Comparison of ENCODE assay signal across 8 mouse cellular contexts in the genomic region with DNA sequence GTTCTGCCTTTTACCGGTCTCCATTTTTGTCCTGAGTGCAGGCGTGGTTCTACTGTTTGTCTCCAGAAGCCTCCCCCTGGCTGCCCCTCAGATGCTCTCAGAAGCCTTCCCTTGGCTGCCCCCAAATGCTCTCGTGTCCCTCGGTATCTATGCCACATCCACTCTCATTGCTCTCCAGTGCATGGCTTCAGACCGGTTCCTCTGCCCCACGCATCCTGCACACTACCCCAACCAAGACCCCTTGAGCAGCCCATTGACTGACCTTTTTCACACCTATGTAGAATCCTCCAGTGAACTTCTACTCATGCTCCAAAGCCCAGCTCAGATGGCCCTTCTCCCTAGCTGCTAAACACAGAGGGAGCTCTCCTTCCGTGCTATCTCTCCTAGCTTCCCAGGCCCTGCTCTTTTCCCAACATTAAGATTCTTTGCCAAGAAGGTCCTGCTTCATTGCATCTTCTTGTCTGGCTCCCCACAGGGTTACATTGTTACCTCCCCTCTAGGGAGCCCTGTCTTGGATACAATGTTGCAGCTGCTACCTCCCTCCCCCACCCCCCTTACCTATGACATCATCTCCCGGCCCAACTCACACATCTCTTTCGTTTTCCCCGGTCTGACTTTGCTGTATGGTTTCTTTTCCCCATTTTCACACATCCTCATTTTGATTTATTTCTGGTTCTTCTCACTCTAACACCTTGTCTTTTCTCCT. TPM values are rescaled to one million over a fixed set of nuclear protein-coding genes. Genes with fewer than 3 reads are reported as not detected.
DNase-seq lines count a peak whose midpoint lies in the region; ATAC-seq lines count a peak whose summit lies in the region.

No protein-coding gene starts in this region.

- H3K27ac ChIP-seq in forebrain, embryonic 10.5 days: peak overlapping the region; percentile 65; the same call in 1 of the 2 replicates
- H3K27ac ChIP-seq in forebrain, embryonic 16.5 days (ENCODE audit: low read length): no peak overlapping the region
- H3K27ac ChIP-seq in limb, embryonic 12.5 days: peak overlapping the region; percentile 54; the same call in 1 of the 2 replicates

- DNase-seq in forebrain, embryonic 10.5 days (ENCODE audit: extremely low spot score, low spot score): no peak
- peak; percentile 65 for DNase-seq in CD4-positive helper T cell, adult 2 months (ENCODE audit: low read depth, low spot score)
- peak; percentile 58 for DNase-seq in heart, adult 8-10 months (ENCODE audit: low spot score)
- DNase-seq in frontal cortex, adult 2 months (ENCODE audit: extremely low spot score in 1 of 2, low spot score in 1 of 2): no peak
- DNase-seq in right cerebral cortex, postnatal 36 days (ENCODE audit: low spot score in 2 of 2): no peak
- no peak for DNase-seq in cerebellum, postnatal 14 days

- peaks cover 76% of the 10 kb centered on the region for H3K4me1 ChIP-seq in forebrain, embryonic 10.5 days
- H3K4me1 ChIP-seq in forebrain, embryonic 16.5 days (replicated peaks; ENCODE audit: control insufficient read depth, insufficient read depth, low read length): peaks cover 71% of the 10 kb centered on the region
- peaks cover 64% of the 10 kb centered on the region for H3K4me1 ChIP-seq in limb, embryonic 12.5 days (replicated peaks)

- H3K36me3 ChIP-seq in forebrain, embryonic 10.5 days (replicated peaks): 0 out of 2 replicates have a peak, but pooled peaks cover 4% of the 10 kb centered on the region
- H3K36me3 ChIP-seq in forebrain, embryonic 16.5 days (ENCODE audit: control insufficient read depth, insufficient read depth): no peaks in the 10 kb centered on the region
- no peaks in the 10 kb centered on the region for H3K36me3 ChIP-seq in limb, embryonic 12.5 days

- WGBS in forebrain, embryonic 10.5 days: 67% methylated on average over 10 of the region's 10 CpGs
- WGBS in forebrain, embryonic 16.5 days: 57% methylated on average over 10 of the region's 10 CpGs
- WGBS in limb, embryonic 12.5 days: 69% methylated on average over 10 of the region's 10 CpGs

- no peak overlapping the region for H3K4me2 ChIP-seq in forebrain, embryonic 16.5 days (ENCODE audit: low read length)
- 0 out of 2 replicates have a peak overlapping the region, but pooled peaks have one; percentile 4 for H3K4me2 ChIP-seq in limb, embryonic 12.5 days

- no peak for ATAC-seq in forebrain, embryonic 16.5 days
- ATAC-seq in limb, embryonic 12.5 days (ENCODE audit: insufficient number of reproducible peaks, insufficient read depth, low FRiP score, low TSS enrichment, low read depth): no peak

- H3K4me3 ChIP-seq in forebrain, embryonic 10.5 days: no peak overlapping the region
- no peak overlapping the region for H3K4me3 ChIP-seq in forebrain, embryonic 16.5 days (replicated peaks; ENCODE audit: low read length)
- no peak overlapping the region for H3K4me3 ChIP-seq in limb, embryonic 12.5 days (replicated peaks)

- peaks cover 13% of the 10 kb centered on the region; the same call in 1 of the 2 replicates for H3K27me3 ChIP-seq in forebrain, embryonic 10.5 days (ENCODE audit: poor library complexity, severe bottlenecking)
- H3K27me3 ChIP-seq in forebrain, embryonic 16.5 days (replicated peaks; ENCODE audit: control insufficient read depth, insufficient read depth, low read length): no peaks in the 10 kb centered on the region
- no peaks in the 10 kb centered on the region for H3K27me3 ChIP-seq in limb, embryonic 12.5 days

- H3K9ac ChIP-seq in forebrain, embryonic 16.5 days (replicated peaks; ENCODE audit: low read depth, low read length): no peak overlapping the region
- H3K9ac ChIP-seq in limb, embryonic 12.5 days (replicated peaks): no peak overlapping the region

- H3K9me3 ChIP-seq in forebrain, embryonic 10.5 days: no peaks in the 10 kb centered on the region
- H3K9me3 ChIP-seq in forebrain, embryonic 16.5 days (ENCODE audit: control insufficient read depth, low read length): no peaks in the 10 kb centered on the region
- H3K9me3 ChIP-seq in limb, embryonic 12.5 days: no peaks in the 10 kb centered on the region

RNA-seq across cellular contexts. Expression of a gene that starts 9.4 kb away (rescaled TPM):
- 17.8 and 18.7 TPM in 2 replicates for polyA plus RNA-seq in forebrain, embryonic 10.5 days (2016; fragmentation: Nextera tagmentation; extraction: Ambion mirVana)
- polyA plus RNA-seq in forebrain, embryonic 16.5 days (2015; fragmentation: Nextera tagmentation; extraction: Ambion mirVana): 89.6 and 113 TPM in 2 replicates
- 10 to 100 TPM; 24.2 to 48.6 (median 39.2) TPM for total RNA-seq in heart, adult 8-10 months (2022)
- 30.6 and 42.1 TPM in 2 replicates for polyA plus RNA-seq in limb, embryonic 12.5 days (2016; fragmentation: Nextera tagmentation; extraction: Ambion mirVana)
- 94.8 and 103 TPM in 2 replicates for polyA plus RNA-seq in frontal cortex, adult 2 months (2012; rRNA removed)

Comparison
In these comparisons a context has a peak if more than half of its experiments do, and no peak if none do; other contexts are left out.
1. DNase-seq: peak in CD4-positive helper T cell, adult 2 months (single experiment) and heart, adult 8-10 months (single experiment); none in forebrain, embryonic 10.5 days (single experiment), frontal cortex, adult 2 months (0 of 2), right cerebral cortex, postnatal 36 days (0 of 2) and cerebellum, postnatal 14 days (0 of 2).